Mouse (Mus musculus): ENCODE data around the gene Clec4a2.
"Not testable (repeated sequence)": the region's sequence is repeated elsewhere in the genome, so short reads cannot be mapped to it uniquely, and the experiment has no call there.

Gene Clec4a2

DNA sequence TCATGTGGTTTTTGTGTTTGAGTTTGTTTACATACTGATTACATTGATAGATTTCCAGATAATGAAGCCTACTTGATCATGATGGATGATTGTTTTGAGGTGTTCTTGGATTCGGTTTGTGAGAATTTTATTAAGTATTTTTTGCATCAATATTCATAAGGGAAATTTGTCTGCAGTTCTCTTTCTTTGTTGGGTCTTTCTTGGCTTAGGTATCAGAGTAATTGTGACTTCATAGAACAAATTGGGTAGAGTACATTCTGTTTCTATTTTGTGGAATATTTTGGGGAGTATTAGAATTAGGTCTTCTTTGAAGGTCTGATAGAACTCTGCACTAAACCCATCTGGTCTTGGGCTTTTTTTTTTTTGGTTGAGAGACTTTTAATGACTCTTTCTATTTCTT is at the start of gene Clec4a2:
Gene Clec4a2 (plus strand): TSS at position 301 of the 400 bp plus-strand sequence.
- DNase-seq (ENCODE audit: low spot score), result not testable (repeated sequence)

DNA sequence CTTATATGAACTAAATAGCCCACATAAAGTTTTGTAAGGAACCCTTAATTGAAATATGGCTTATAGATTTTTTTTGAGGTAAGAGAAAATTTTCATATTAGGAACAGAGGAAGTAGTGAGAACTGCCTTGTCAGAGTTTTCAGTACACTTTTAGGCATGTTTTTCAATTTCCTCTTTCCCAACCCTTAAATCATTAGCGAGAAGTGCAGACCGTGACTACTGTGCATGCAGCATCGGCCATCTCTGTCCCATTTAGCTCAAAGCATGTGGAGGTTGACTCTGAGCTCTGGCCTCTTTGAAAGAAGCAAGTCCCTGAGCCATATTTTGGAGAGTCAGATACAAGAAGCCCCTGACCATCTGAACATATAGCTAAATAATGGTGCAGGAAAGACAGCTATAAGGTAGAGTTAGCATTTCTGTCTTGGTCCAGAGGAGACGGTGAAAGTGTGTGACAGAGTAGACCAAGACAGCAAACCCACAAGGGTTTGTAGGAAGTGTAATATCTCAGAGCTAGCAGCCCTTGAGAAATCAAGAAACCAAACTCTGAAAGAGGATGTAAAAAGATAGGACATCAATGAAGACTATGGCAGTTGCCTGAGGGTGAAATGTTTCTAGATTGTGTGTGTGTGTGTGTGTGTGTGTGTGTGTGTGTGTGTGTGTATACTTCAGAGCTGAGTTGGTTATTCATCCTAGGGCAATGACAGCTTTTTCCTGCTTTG is 10.9 kb upstream of the Clec4a2 start:
- no peak for DNase-seq (ENCODE audit: low spot score)

DNA sequence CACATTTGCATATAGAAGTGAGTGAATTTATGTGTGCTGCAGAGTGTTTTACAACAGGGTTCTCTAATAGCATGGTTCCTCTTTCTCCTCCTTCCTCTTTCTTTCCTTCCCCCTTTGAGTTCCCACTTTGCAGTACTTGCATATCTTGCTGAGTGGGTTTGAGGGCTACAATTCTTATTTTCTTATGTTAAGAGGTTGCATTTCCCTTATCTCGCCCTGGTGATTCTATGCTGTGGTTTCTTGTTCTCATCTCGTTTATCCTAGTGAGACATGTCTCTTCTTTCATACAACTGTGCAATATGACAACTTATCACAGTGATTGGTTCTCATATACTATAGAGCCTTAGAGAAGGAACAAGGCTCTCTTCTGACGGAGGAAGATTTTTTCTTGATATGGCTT is 17.0 kb downstream of the Clec4a2 start:
- no peak for DNase-seq (ENCODE audit: low spot score)

GRCm38 (mm10) chr6:123127173-123127572 is 20.9 kb downstream of the Clec4a2 start:
- DNase-seq (ENCODE audit: low spot score), result no peak

GRCm38 (mm10) chr6:123137766-123138526 is 31.7 kb downstream of the Clec4a2 start:
- DNase-seq (ENCODE audit: low spot score), result not testable (repeated sequence)

- no peak for DNase-seq (ENCODE audit: low spot score)
Observed at GRCm38 (mm10) chr6:123170106-123170505, 63.9 kb downstream of the Clec4a2 start.

- DNase-seq (ENCODE audit: low spot score), result no peak
Observed at GRCm38 (mm10) chr6:123171040-123171439, 64.8 kb downstream of the Clec4a2 start.

DNA sequence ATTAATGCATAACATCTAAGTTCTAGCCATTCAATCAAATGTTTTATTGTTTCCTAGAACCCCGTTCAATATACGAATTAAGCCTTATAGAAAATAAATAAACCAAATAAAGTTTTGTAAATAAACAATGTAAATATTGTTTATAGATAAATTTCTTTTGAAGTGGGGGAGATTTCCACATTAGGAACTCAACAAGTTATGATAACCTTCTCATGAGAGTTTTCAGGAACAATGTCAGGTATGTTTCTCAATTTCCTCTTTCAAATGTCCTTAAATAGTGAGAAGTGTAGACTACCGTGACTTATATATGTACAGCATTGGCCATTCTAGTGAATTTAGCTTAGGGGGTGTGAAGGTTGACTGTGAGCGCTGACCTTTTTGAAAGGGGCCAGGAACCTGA is 66.4 kb downstream of the Clec4a2 start, which contains the start of gene Clec4b2:
Gene Clec4b2 (plus strand): TSS at position 301 of the 400 bp plus-strand sequence.
- DNase-seq (ENCODE audit: low spot score), result no peak

DNA sequence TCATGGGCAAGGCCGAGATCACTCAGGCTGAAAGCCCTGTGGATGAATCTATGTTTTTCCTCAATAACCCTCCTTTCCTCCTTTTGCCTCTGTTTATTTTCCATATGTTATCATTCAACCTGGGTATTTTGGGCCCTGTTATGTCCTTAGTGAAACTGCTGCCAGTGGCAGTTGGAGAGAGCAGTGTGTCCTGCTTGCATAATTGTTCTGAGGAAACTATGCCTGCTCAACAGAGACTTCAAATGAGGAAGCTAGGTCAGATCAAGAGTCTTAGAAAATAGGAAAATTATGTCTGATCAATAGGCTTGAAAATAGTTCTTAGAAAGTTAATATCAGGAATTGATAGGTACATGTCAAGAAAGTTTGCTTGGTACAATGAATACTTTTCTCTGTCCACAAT is 69.3 kb downstream of the Clec4a2 start:
- no peak for DNase-seq (ENCODE audit: low spot score)

DNA sequence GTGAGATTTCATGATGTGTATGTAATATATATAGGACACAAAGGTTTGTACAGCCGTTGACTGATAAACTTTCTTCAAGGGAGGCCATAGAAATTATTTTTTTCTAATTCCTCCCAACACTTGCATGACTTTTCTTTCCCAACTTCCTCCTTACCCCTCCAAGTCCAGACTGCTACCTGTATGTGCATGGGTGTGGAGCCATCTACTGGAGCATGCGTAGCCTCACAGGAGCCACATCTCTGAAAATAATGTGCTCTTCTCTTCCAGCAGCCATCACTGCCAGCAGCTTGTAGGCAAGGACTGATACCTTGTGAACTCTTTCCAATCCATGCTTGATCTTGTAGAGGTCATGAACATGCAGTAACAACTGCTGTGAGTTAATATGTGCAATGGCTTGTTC is 78.6 kb downstream of the Clec4a2 start:
- DNase-seq (ENCODE audit: low spot score), result not testable (repeated sequence)

All from urinary bladder, postnatal 10 days (tissue).